1 mouse cellular context compared by ENCODE assay signal in genomic region chr4:83417160-83417819, GRCm38 (mm10).
TF ChIP-seq lines count a peak whose summit lies in the region.

TSS of gene Snapc3 (plus strand) at chr4:83417724.

TF ChIP-seq in MEL, 35 proteins besides CTCF, POLR2A, EP300 and RAD21 (continued from another document):
- TF ChIP-seq MYC (IDR thresholded peaks at IDR 0.05; ENCODE audit: low read depth, low read length) (0 out of 2 replicates have a peak, but pooled peaks have one; percentile 16), MAX (IDR thresholded peaks at IDR 0.05; ENCODE audit: low read length) (0 out of 2 replicates have a peak, but pooled peaks have one; percentile 25), CHD1 (IDR thresholded peaks at IDR 0.05; ENCODE audit: low read depth, low read length) (no peak), MEF2A (IDR thresholded peaks at IDR 0.05; ENCODE audit: extremely low read depth, insufficient replicate concordance, low read depth, low read length, poor library complexity, severe bottlenecking) (no peak)
TF ChIP-seq in MEL: peak in this region for 13.
